Mouse (Mus musculus): ENCODE measurements around the gene Scn8a. TPM values are rescaled to one million over a fixed set of nuclear protein-coding genes. Genes with fewer than 3 reads are reported as not detected.

Gene Scn8a
- polyA plus RNA-seq, 1 experiment from 2014 or later, result 12.7 TPM

DNA sequence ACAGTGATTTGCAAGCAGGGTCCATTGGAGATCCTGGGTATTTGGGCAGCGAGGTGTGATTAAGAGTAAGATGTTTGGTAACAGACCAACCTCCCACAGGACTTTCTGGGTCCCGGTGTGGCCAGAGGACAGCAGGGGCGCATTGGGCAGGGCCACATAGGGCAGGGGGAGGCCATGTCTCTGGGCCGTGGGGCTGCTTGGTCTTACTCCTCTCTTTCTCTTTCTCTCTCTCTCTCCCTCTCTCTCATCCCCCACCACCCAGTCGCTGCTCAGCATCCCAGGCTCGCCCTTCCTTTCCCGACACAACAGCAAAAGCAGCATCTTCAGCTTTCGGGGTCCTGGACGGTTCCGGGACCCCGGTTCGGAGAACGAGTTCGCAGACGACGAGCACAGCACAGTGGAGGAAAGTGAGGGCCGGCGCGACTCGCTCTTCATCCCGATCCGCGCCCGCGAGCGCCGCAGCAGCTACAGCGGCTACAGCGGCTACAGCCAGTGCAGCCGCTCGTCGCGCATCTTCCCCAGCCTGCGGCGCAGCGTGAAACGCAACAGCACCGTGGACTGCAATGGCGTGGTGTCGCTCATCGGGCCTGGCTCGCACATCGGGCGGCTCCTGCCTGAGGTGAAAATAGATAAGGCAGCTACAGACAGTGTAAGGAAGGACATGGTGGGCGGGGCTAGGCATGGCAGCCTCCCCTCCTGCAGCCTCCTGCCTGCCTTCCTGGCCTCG, 113.9 kb downstream of the Scn8a start:
- Histone ChIP-seq H3K9me3 (ENCODE audit: control insufficient read depth, low read length) (no peaks in the 10 kb centered on the region), H3K4me1 (ENCODE audit: control insufficient read depth, insufficient read depth, low read length) (peaks cover 7% of the 10 kb centered on the region; the same call in 1 of the 2 replicates), H3K36me3 (ENCODE audit: control insufficient read depth, insufficient read depth, low read length) (no peaks in the 10 kb centered on the region), H3K4me2 (ENCODE audit: low read depth) (peak overlapping the region; percentile 82), H3K4me3 (ENCODE audit: low read depth, low read length) (peak overlapping the region; percentile 46), H3K27me3 (ENCODE audit: control insufficient read depth, insufficient read depth, low read length) (no peaks in the 10 kb centered on the region), H3K27ac (ENCODE audit: low read depth, low read length) (peak overlapping the region; percentile 54; the same call in 1 of the 2 replicates), H3K9ac (ENCODE audit: low read length) (peak overlapping the region; percentile 70)
- DNase-seq (ENCODE audit: low spot score), result peak; percentile 82
- under 1% methylated on average over 46 of the region's 46 CpGs for WGBS
- peak; percentile 83 for ATAC-seq (ENCODE audit: insufficient read depth, low FRiP score, low TSS enrichment)

GRCm38 (mm10) chr15:100984154-100984893, 114.7 kb downstream of the Scn8a start:
- Histone ChIP-seq H3K4me2 (ENCODE audit: low read depth) (peak overlapping the region; percentile 82), H3K4me3 (ENCODE audit: low read depth, low read length) (peak overlapping the region; percentile 46), H3K36me3 (ENCODE audit: control insufficient read depth, insufficient read depth, low read length) (no peaks in the 10 kb centered on the region), H3K27me3 (ENCODE audit: control insufficient read depth, insufficient read depth, low read length) (no peaks in the 10 kb centered on the region), H3K9me3 (ENCODE audit: control insufficient read depth, low read length) (no peaks in the 10 kb centered on the region), H3K4me1 (ENCODE audit: control insufficient read depth, insufficient read depth, low read length) (peaks cover 7% of the 10 kb centered on the region; the same call in 1 of the 2 replicates), H3K27ac (ENCODE audit: low read depth, low read length) (0 out of 2 replicates have a peak overlapping the region, but pooled peaks have one; percentile 54), H3K9ac (ENCODE audit: low read length) (peak overlapping the region; percentile 70)
- DNase-seq (ENCODE audit: low spot score), result no peak
- 12% methylated on average over 12 of the region's 12 CpGs for WGBS
- ATAC-seq (ENCODE audit: insufficient read depth, low FRiP score, low TSS enrichment), result 0 out of 2 replicates have a peak, but pooled peaks have one; percentile 17

- H3K4me2 ChIP-seq (ENCODE audit: low read depth), result no peak overlapping the region
- WGBS, result 88% methylated on average over 10 of the region's 10 CpGs
- H3K36me3 ChIP-seq (ENCODE audit: control insufficient read depth, insufficient read depth, low read length), result no peaks in the 10 kb centered on the region
- no peak overlapping the region for H3K9ac ChIP-seq (ENCODE audit: low read length)
- H3K4me1 ChIP-seq (ENCODE audit: control insufficient read depth, insufficient read depth, low read length), result peaks cover 7% of the 10 kb centered on the region; the same call in 1 of the 2 replicates
- ATAC-seq (ENCODE audit: insufficient read depth, low FRiP score, low TSS enrichment) (no peak), DNase-seq (ENCODE audit: low spot score) (no peak)
- no peak overlapping the region for H3K27ac ChIP-seq (ENCODE audit: low read depth, low read length)
- H3K9me3 ChIP-seq (ENCODE audit: control insufficient read depth, low read length), result no peaks in the 10 kb centered on the region
- H3K4me3 ChIP-seq (ENCODE audit: low read depth, low read length), result no peak overlapping the region
- no peaks in the 10 kb centered on the region for H3K27me3 ChIP-seq (ENCODE audit: control insufficient read depth, insufficient read depth, low read length)
These were observed 116.8 kb downstream of the Scn8a start for GRCm38 (mm10) chr15:100986479-100986878.

GRCm38 (mm10) chr15:100987031-100987430, 117.4 kb downstream of the Scn8a start:
- no peak overlapping the region for H3K9ac ChIP-seq (ENCODE audit: low read length)
- H3K9me3 ChIP-seq (ENCODE audit: control insufficient read depth, low read length), result no peaks in the 10 kb centered on the region
- no peak for DNase-seq (ENCODE audit: low spot score)
- H3K27ac ChIP-seq (ENCODE audit: low read depth, low read length), result no peak overlapping the region
- peaks cover 7% of the 10 kb centered on the region; the same call in 1 of the 2 replicates for H3K4me1 ChIP-seq (ENCODE audit: control insufficient read depth, insufficient read depth, low read length)
- no peaks in the 10 kb centered on the region for H3K36me3 ChIP-seq (ENCODE audit: control insufficient read depth, insufficient read depth, low read length)
- no peak overlapping the region for H3K4me3 ChIP-seq (ENCODE audit: low read depth, low read length)
- no peak for ATAC-seq (ENCODE audit: insufficient read depth, low FRiP score, low TSS enrichment)
- H3K27me3 ChIP-seq (ENCODE audit: control insufficient read depth, insufficient read depth, low read length), result no peaks in the 10 kb centered on the region
- H3K4me2 ChIP-seq (ENCODE audit: low read depth), result no peak overlapping the region
- WGBS, result 90% methylated on average over 1 of the region's 1 CpGs

GRCm38 (mm10) chr15:100990283-100990682, 120.6 kb downstream of the Scn8a start:
- no peak for ATAC-seq (ENCODE audit: insufficient read depth, low FRiP score, low TSS enrichment)
- no peak overlapping the region for H3K27ac ChIP-seq (ENCODE audit: low read depth, low read length)
- H3K9me3 ChIP-seq (ENCODE audit: control insufficient read depth, low read length), result no peaks in the 10 kb centered on the region
- H3K27me3 ChIP-seq (ENCODE audit: control insufficient read depth, insufficient read depth, low read length), result no peaks in the 10 kb centered on the region
- no peaks in the 10 kb centered on the region for H3K36me3 ChIP-seq (ENCODE audit: control insufficient read depth, insufficient read depth, low read length)
- WGBS, result 92% methylated on average over 10 of the region's 10 CpGs
- no peak for DNase-seq (ENCODE audit: low spot score)
- no peaks in the 10 kb centered on the region for H3K4me1 ChIP-seq (ENCODE audit: control insufficient read depth, insufficient read depth, low read length)
- no peak overlapping the region for H3K9ac ChIP-seq (ENCODE audit: low read length)
- H3K4me2 ChIP-seq (ENCODE audit: low read depth), result no peak overlapping the region
- no peak overlapping the region for H3K4me3 ChIP-seq (ENCODE audit: low read depth, low read length)

GRCm38 (mm10) chr15:100997090-100997489, 127.4 kb downstream of the Scn8a start:
- H3K9ac ChIP-seq (ENCODE audit: low read length), result no peak overlapping the region
- ATAC-seq (ENCODE audit: insufficient read depth, low FRiP score, low TSS enrichment), result no peak
- no peaks in the 10 kb centered on the region for H3K9me3 ChIP-seq (ENCODE audit: control insufficient read depth, low read length)
- H3K4me3 ChIP-seq (ENCODE audit: low read depth, low read length), result no peak overlapping the region
- no peaks in the 10 kb centered on the region for H3K27me3 ChIP-seq (ENCODE audit: control insufficient read depth, insufficient read depth, low read length)
- H3K4me1 ChIP-seq (ENCODE audit: control insufficient read depth, insufficient read depth, low read length), result no peaks in the 10 kb centered on the region
- H3K36me3 ChIP-seq (ENCODE audit: control insufficient read depth, insufficient read depth, low read length), result no peaks in the 10 kb centered on the region
- H3K4me2 ChIP-seq (ENCODE audit: low read depth), result no peak overlapping the region
- DNase-seq (ENCODE audit: low spot score), result peak; percentile 44
- 34% methylated on average over 4 of the region's 4 CpGs for WGBS
- no peak overlapping the region for H3K27ac ChIP-seq (ENCODE audit: low read depth, low read length)

DNA sequence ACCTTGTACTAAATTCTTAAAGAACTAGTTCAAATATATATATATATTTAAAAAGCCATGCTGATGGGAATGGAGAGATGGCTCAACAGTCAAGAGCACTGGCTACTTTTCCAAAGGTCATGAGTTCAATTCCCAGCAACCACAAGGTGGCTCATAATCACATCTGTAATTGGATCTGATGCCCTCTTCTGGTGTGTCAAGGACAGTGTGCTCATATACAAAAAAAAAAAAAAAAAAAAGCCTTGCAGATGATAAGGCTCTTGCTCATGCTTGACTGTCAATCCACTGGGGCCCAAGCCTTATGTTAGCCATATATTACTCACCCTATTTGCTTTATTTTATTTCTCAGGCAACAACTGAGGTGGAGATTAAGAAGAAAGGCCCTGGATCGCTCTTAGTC, 132.0 kb downstream of the Scn8a start:
- Histone ChIP-seq H3K4me3 (ENCODE audit: low read depth, low read length) (no peak overlapping the region), H3K9me3 (ENCODE audit: control insufficient read depth, low read length) (no peaks in the 10 kb centered on the region), H3K4me2 (ENCODE audit: low read depth) (no peak overlapping the region), H3K27ac (ENCODE audit: low read depth, low read length) (no peak overlapping the region), H3K4me1 (ENCODE audit: control insufficient read depth, insufficient read depth, low read length) (no peaks in the 10 kb centered on the region), H3K27me3 (ENCODE audit: control insufficient read depth, insufficient read depth, low read length) (no peaks in the 10 kb centered on the region), H3K36me3 (ENCODE audit: control insufficient read depth, insufficient read depth, low read length) (no peaks in the 10 kb centered on the region), H3K9ac (ENCODE audit: low read length) (no peak overlapping the region)
- ATAC-seq (ENCODE audit: insufficient read depth, low FRiP score, low TSS enrichment) (no peak), DNase-seq (ENCODE audit: low spot score) (no peak)
- WGBS, result 97% methylated on average over 1 of the region's 1 CpGs

DNA sequence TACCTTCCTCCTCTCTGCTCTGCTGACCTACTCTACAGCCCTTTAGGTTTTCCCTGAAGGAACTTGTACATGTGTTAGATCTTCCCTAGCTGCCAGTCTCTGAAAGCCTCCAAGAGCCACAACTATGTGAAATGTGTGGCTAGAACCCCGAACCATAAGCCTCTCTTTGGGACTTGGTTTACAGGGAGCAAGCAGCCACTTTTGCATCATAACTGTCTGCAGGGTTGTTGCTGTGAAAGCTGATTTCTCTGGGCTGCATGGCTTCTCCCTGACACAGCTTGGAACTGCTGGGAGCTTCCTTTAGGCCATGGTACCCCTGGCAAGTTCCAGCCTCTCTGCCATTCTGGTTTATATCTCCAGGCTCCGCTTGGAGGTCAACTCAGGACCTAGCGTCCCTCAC, 132.8 kb downstream of the Scn8a start:
- Histone ChIP-seq H3K4me3 (ENCODE audit: low read depth, low read length) (no peak overlapping the region), H3K36me3 (ENCODE audit: control insufficient read depth, insufficient read depth, low read length) (no peaks in the 10 kb centered on the region), H3K4me1 (ENCODE audit: control insufficient read depth, insufficient read depth, low read length) (no peaks in the 10 kb centered on the region), H3K27me3 (ENCODE audit: control insufficient read depth, insufficient read depth, low read length) (no peaks in the 10 kb centered on the region), H3K27ac (ENCODE audit: low read depth, low read length) (no peak overlapping the region), H3K4me2 (ENCODE audit: low read depth) (no peak overlapping the region), H3K9ac (ENCODE audit: low read length) (no peak overlapping the region), H3K9me3 (ENCODE audit: control insufficient read depth, low read length) (no peaks in the 10 kb centered on the region)
- whole genome bisulfite sequencing, result 88% methylated on average over 3 of the region's 3 CpGs
- ATAC-seq (ENCODE audit: insufficient read depth, low FRiP score, low TSS enrichment), result no peak
- no peak for DNase-seq (ENCODE audit: low spot score)

All from neural tube, embryonic 11.5 days (tissue).